Mouse (Mus musculus) right cerebral cortex, postnatal 10 days (tissue): ENCODE results near the gene Gm21970.

Source experiments
- DNase-seq, 2 experiments: peaks; one replicate each; pipeline ENCODE4 v3.0.0; 2021; ENCODE audit warnings: low spot score in 2 of 2

The Gm21970 gene

GRCm38 (mm10) chr16:91401569-91402165 is 10.1 kb downstream of the Gm21970 start:
- no peak for DNase-seq

DNA sequence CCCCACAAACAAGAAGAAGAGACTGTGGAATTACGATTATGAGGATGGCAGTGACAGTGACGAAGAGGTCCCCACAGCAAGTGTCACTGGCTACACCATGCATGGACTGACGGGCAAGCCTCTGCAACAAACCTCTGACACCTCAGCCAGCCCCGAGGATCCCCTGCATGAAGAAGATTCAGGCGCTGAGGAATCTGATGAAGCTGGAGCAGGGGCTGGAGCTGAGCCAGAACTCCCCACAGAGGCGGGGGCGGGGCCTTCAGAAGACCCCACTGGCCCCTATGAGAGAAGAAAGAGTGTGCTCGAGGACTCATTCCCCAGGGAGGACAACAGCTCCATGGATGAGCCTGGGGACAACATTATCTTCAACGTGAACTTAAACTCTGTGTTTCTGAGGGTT is 12.3 kb downstream of the Gm21970 start:
- no peak for DNase-seq

DNA sequence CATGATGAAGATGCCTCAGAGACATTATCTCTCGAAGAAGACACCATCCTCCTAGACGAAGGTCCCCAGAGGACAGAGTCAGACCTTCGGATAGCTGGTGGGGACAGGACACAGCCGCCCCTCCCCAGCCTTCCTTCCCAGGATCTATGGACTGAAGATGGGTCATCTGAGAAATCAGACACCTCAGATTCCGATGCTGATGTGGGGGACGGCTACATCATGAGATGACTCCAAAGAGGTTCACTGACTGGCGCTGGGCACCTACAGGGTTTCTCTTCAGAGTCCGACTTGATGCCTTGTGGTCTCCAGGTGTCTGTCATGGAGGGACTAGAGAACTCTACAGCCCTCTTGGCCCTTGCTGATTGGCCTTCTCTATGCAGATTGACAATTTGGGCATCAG is 12.7 kb downstream of the Gm21970 start:
- no peak for DNase-seq

- DNase-seq, result no peak
Measured at GRCm38 (mm10) chr16:91404828-91405577, 13.5 kb downstream of the Gm21970 start.

DNA sequence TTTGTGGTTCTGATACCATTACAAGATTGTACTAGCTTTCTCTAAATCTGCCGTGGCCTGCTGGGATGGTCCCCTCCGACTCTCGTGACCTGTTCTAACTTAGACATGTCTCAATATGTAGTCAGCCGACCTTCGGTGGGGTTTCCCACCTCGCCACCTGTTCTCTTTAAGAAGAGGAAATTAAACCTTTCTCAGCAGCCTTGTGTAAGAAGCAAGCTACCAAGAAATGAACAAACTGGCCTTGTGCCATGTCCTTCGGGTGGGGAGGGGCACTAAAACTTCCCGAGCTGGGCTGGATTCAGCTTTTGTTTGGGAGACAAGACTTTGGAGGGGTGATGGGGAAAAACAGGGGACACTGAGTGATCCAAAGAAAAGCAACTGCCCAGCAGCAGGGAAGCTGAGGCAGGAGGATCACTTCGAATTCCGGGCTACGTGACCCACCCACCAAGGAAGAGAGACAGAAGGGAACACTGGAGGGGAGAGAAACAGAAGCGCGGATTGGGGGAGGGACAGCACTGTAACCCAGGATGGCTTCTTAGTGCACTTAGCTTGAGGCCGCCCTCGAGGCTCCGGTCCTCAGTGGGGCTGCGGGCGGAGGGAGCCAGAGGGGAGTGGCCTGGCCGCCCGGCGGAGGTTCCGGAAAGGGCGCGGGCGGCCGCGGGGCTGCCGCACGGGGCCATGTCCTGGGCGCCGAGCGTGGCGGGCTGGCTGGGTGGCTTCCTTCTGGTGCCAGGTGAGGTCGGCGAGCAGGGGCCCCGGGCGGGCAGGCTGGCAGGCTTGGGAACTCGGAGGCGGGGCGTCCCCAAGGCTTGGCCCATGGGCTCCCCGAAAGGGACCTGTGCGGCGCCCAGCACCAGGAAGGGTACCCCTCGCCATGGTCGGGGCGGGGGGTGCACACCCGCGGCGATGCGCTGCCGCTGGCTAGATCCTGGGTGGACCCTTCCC is 14.4 kb downstream of the Gm21970 start, which contains the start of gene Il10rb:
Gene Il10rb (plus strand): TSS at position 525 of the 945 bp plus-strand sequence.
- peak; percentile 53 to 68 for DNase-seq

GRCm38 (mm10) chr16:91406585-91407220 is 15.2 kb downstream of the Gm21970 start:
- DNase-seq, result peak in 1 of 2 experiments; percentile 28

DNA sequence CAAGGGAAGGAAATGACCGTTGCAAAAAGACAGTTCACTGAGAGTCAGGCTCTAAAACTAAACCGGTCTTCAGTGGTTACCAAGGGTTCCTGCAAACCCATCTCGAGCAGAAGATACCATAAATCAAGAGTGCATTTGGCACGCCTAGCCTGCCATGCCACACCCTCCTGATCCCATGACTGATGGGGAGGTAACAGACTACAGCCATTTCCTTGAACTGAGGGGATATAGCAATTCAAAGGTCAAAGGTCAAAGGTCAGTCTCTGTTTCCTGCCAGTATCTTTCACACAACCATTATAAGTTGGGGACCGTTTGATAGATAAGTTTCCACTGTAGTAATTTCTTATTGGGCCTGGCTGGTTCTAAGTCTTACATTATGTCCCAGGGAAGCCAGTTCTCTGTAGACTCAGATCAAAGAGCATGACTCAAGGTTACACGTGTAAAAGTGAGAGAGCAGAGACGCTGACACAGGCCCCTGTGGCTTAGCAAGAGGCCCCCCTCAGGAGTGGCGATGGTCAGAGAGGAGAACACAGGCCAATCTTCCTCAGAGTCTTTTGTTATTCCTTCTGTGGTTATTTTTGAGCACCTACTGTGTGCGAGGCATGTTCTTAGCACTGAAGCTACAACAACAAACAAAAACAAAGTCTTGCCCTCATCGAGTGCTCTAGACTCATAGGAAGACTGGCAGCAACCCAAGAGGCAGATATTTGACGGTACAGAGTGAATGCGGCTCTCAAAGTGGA is 21.8 kb downstream of the Gm21970 start:
- DNase-seq, result no peak

GRCm38 (mm10) chr16:91415391-91416189 is 24.1 kb downstream of the Gm21970 start:
- peak; percentile 33 to 48 for DNase-seq

DNA sequence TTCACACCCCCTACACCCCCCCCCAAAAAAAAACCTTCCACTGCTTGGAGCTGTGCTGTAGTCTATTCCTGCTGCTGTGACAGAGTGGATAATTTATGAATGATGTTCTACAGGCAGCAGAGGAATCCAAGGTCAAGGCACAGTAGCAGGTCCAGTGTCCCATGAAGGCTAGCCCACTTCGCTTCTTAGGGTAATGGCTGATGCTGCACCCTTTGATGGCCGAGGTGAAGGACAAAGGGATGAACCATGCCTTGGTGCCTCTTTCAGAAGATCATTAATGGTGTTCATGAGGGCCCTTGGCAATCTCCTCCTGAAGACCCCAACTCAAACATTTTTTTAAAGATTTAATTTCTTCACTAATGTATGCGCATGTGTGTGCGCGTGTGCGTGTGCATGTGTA is 24.8 kb downstream of the Gm21970 start:
- no peak for DNase-seq

- no peak for DNase-seq
Measured at GRCm38 (mm10) chr16:91416938-91417337, 25.4 kb downstream of the Gm21970 start.

- DNase-seq, result no peak
Measured at GRCm38 (mm10) chr16:91418531-91418930, 27.0 kb downstream of the Gm21970 start.

DNA sequence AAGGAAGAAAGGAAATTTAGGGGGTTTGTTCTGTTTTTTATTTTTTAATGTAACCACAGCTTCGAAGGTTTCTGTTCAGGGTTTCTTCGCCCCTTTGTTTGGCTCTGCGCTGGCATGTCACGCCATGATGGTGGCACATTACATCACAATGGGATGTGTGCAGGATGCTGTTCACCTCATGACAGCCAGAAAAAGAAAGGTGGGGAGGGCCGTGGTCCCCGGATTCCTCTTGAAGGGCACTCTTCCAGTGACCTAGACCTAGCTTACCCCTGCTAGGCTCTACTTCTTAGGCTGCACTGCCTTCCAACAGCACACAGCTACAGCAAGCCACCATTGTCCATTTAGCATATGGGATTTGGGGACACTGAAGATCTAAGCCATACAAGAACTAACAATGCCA is 34.3 kb downstream of the Gm21970 start:
- DNase-seq, result no peak

DNA sequence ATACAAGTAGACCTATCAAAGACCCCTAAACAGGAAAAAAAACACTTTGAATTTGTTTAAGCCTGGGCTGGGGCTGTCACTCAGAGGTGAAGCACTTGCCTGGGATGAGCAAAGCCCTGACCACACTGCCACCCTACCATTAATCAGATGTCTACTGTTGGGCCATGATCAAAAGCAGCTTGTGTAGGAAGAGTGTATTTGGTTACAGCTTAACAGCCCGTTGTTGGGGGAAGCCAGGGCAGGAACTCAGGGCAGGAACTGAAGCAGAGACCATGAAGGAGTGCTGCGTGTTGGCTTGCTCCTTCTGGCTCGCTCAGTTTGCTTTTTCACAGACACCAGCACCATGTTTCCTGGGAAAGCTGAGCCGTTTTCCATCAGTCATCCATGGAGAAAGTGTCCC is 35.1 kb downstream of the Gm21970 start:
- no peak for DNase-seq

- DNase-seq, result no peak
Measured at GRCm38 (mm10) chr16:91427461-91427860, 35.9 kb downstream of the Gm21970 start.

- no peak for DNase-seq
Measured at GRCm38 (mm10) chr16:91428259-91428865, 36.8 kb downstream of the Gm21970 start.

- no peak for DNase-seq
Measured at GRCm38 (mm10) chr16:91432720-91433328, 41.3 kb downstream of the Gm21970 start.

- no peak for DNase-seq
Measured at GRCm38 (mm10) chr16:91433329-91433933, 41.9 kb downstream of the Gm21970 start.

DNA sequence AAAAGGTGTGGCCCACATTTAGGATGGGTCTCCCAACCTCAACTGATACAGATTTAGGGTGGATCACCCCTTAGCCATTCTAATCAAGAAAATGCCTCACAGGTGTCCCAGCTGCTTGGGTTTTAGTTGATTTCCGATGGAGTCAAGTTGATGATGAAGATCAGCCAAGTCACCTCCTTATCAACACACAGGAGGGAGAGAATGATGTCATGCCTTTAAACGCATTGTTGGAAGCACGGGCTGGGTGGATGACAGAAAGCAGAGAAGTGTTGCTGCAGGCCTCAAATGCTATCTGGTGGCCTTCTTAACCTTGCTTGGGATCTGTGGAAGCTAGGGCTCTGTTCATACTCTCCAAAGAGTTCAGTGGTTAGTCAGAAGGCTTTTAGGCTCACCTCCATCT is 42.6 kb downstream of the Gm21970 start:
- DNase-seq, result no peak

- no peak for DNase-seq
Measured at GRCm38 (mm10) chr16:91438081-91438480, 46.6 kb downstream of the Gm21970 start.
